Mouse (Mus musculus) forebrain, embryonic 13.5 days (tissue): ENCODE measurements around the gene Sp4. TPM values are rescaled to one million over a fixed set of nuclear protein-coding genes. Genes with fewer than 3 reads are reported as not detected.

Source experiments
- ATAC-seq: fragments of 200-750 bp; cut with Nextera tagmentation; 2 replicates; pipeline ENCODE4 v1.8.0; 2017
- H3K27ac ChIP-seq: fragments of 300-500 bp; sonication (generic); 2 replicates; pipeline ENCODE4 v1.5.1; 2015; ENCODE audit warnings: inconsistent platforms, mild to moderate bottlenecking, moderate library complexity
- H3K27me3 ChIP-seq: fragments of 300-500 bp; sonication (generic); 2 replicates; pipeline ENCODE4 v1.6.1; 2015; ENCODE audit warnings: mild to moderate bottlenecking, inconsistent platforms
- H3K36me3 ChIP-seq: fragments of 300-500 bp; sonication (generic); 2 replicates; pipeline ENCODE4 v1.6.1; 2015; ENCODE audit warnings: mild to moderate bottlenecking, inconsistent platforms; ENCODE audit not compliant: poor library complexity, severe bottlenecking
- H3K4me1 ChIP-seq: fragments of 300-500 bp; sonication (generic); 2 replicates; pipeline ENCODE4 v1.6.1; 2015; ENCODE audit warnings: inconsistent platforms
- H3K4me2 ChIP-seq: fragments of 300-500 bp; sonication (generic); 2 replicates; pipeline ENCODE4 v1.6.1; 2015; ENCODE audit warnings: inconsistent platforms, mild to moderate bottlenecking, moderate library complexity
- H3K4me3 ChIP-seq: fragments of 300-500 bp; sonication (generic); 2 replicates; pipeline ENCODE4 v1.5.1; 2015; ENCODE audit warnings: mild to moderate bottlenecking, inconsistent platforms
- H3K9ac ChIP-seq: fragments of 300-500 bp; sonication (generic); 2 replicates; pipeline ENCODE4 v1.6.1; 2015; ENCODE audit warnings: mild to moderate bottlenecking, inconsistent platforms
- H3K9me3 ChIP-seq: fragments of 300-500 bp; sonication (generic); replicated peaks from 2 replicates; pipeline ENCODE4 v1.6.1; 2016; ENCODE audit warnings: inconsistent platforms
- WGBS: fragments of 180-500 bp; shearing (Covaris S2); methylation state at CpG from one replicate; pipeline ENCODE4 v1.1.7; 2015; 5-methylcytosine and 5-hydroxymethylcytosine counted together
- polyA plus RNA-seq: library from polyadenylated mRNA; unstranded; fragments of >200 nt; fragmentation: Nextera tagmentation; extraction: Ambion mirVana; gene quantifications from 2 replicates; pipeline ENCODE4 v1.2.1, GENCODE M21; 2015

Sp4 gene
- 20.0 and 21.7 TPM in 2 replicates for polyA plus RNA-seq

- Histone ChIP-seq H3K27ac (peak within 1 kb of the TSS; percentile 98), H3K36me3 (0 out of 2 replicates have a peak, but pooled peaks cover 9% of the 10 kb centered on the region), H3K4me3 (peak within 1 kb of the TSS; percentile 76), H3K9ac (peak within 1 kb of the TSS; percentile 81), H3K27me3 (no peaks in the 10 kb centered on the region), H3K4me2 (peak within 1 kb of the TSS; percentile 72), H3K4me1 (peaks cover 41% of the 10 kb centered on the region), H3K9me3 (no peaks in the 10 kb centered on the region)
- ATAC-seq = peak; percentile 91
- under 1% methylated on average over 53 of the region's 78 CpGs for WGBS
Observed at GRCm38 (mm10) chr12:118301072-118301865, at the start of gene Sp4. Sp4 (minus strand) TSS chr12:118301440.

DNA sequence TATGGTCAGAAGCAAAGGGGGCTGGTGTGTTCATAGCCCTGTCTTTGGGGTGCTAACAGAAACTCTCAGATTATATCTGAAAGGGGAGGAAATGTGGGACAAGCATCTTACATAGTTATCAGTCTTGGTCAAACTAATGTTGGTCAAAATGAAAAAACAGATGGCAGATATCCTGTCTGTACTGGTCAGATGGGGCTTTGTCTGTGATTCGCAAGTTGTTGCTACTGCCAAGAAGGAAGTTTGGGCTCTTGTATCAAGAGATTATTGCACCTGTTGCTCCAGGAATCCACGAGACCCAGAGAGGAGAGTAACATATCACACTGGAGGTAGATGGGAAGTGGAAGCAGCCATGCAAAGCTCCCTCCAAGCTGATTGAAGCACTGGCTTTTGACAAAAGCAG is 37.9 kb upstream of the Sp4 start:
- no peak for ATAC-seq
- Histone ChIP-seq H3K4me2 (no peak overlapping the region), H3K27me3 (no peaks in the 10 kb centered on the region), H3K9ac (no peak overlapping the region), H3K27ac (no peak overlapping the region), H3K9me3 (no peaks in the 10 kb centered on the region), H3K36me3 (no peaks in the 10 kb centered on the region), H3K4me3 (no peak overlapping the region), H3K4me1 (no peaks in the 10 kb centered on the region)
- 83% methylated on average over 2 of the region's 2 CpGs for WGBS

DNA sequence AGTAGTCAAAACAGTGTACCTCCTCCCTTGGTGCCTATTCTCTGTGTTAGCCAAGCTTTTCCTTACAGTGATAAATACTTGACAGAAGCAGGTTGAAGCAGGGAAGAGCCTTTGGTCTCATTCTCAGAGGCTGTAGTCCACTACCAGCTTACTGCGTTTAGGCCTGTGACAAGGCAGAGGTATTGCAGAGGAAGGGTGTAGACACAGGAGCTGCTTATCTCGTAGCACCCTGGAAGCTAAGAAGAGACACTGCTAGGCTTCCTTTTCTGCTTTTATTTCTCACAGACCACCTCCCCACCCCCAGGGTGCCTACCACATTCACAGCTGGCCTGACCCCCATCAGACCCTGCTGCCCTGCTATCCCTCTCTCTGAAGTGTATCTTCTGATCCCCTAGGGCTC is 37.0 kb upstream of the Sp4 start:
- ATAC-seq = no peak
- H3K9me3 ChIP-seq = no peaks in the 10 kb centered on the region
- H3K36me3 ChIP-seq = no peaks in the 10 kb centered on the region
- H3K9ac ChIP-seq = no peak overlapping the region
- H3K27me3 ChIP-seq = no peaks in the 10 kb centered on the region
- H3K4me1 ChIP-seq = no peaks in the 10 kb centered on the region
- no peak overlapping the region for H3K4me2 ChIP-seq
- H3K4me3 ChIP-seq = no peak overlapping the region
- no peak overlapping the region for H3K27ac ChIP-seq
- 82% methylated on average over 2 of the region's 2 CpGs for WGBS

DNA sequence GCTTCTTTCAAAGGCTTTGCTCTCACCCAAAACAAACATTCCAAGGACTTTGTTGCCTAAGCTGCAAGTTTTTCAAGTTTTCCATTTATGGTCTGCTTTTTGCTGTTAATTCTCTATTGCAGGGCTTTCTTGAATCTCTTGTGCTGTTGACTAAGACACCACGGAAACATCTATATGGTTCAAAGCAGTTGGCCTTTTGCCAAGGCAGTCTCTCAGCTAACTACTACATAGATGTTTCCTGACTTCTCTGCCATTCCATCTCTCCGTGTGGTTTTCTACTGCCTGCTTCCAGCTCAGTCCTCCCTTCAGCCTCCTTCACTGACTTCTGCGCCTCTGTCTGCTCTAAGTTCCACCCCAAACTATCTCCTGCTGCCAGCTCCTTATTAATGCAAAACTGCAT is 36.1 kb upstream of the Sp4 start:
- 78% methylated on average over 3 of the region's 3 CpGs for WGBS
- no peak overlapping the region for H3K27ac ChIP-seq

DNA sequence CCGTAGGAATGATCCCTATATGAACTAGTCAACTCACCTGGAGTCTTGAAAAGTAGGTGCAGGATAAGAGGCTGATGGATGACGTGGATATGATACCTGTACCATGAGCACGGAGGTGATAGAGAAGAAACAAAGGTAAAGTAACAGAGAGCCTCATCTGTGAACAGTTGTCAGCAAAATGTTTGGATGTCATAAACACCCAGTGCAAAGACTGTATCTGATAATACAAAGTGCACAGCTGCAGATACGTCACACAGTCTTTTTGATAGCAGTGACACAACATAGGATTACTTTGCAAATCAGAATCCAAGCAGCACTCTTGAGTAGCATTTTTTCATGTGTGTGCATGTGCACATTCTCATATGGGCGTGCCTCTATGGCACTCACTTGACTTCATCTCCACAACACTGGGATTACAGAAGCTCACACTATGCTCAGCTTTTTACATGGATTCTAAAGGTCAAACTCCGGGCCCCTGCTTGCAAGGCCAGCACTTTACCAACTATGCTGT is 27.6 kb upstream of the Sp4 start:
- Histone ChIP-seq H3K36me3 (no peaks in the 10 kb centered on the region), H3K4me2 (no peak overlapping the region), H3K9ac (no peak overlapping the region), H3K4me3 (no peak overlapping the region), H3K9me3 (no peaks in the 10 kb centered on the region), H3K27me3 (no peaks in the 10 kb centered on the region), H3K27ac (no peak overlapping the region), H3K4me1 (no peaks in the 10 kb centered on the region)
- ATAC-seq = no peak
- WGBS = 93% methylated on average over 6 of the region's 6 CpGs

More for the DNA sequence above, 36.1 kb upstream of the Sp4 start:
- Histone ChIP-seq H3K4me1 (no peaks in the 10 kb centered on the region), H3K4me3 (no peak overlapping the region), H3K27me3 (no peaks in the 10 kb centered on the region), H3K9me3 (no peaks in the 10 kb centered on the region), H3K4me2 (no peak overlapping the region), H3K9ac (no peak overlapping the region), H3K36me3 (no peaks in the 10 kb centered on the region)
- ATAC-seq = no peak

GRCm38 (mm10) chr12:118327566-118327965 is 26.3 kb upstream of the Sp4 start:
- WGBS = 85% methylated on average over 2 of the region's 2 CpGs
- no peak overlapping the region for H3K4me3 ChIP-seq
- no peak for ATAC-seq

GRCm38 (mm10) chr12:118326161-118326560 is 24.9 kb upstream of the Sp4 start:
- Histone ChIP-seq H3K4me2 (no peak overlapping the region), H3K4me3 (no peak overlapping the region), H3K9me3 (no peaks in the 10 kb centered on the region), H3K4me1 (no peaks in the 10 kb centered on the region), H3K27ac (no peak overlapping the region), H3K36me3 (no peaks in the 10 kb centered on the region), H3K27me3 (no peaks in the 10 kb centered on the region), H3K9ac (no peak overlapping the region)
- 98% methylated on average over 2 of the region's 2 CpGs for WGBS
- ATAC-seq = no peak

More at GRCm38 (mm10) chr12:118327566-118327965, 26.3 kb upstream of the Sp4 start:
- no peak overlapping the region for H3K9ac ChIP-seq
- H3K9me3 ChIP-seq = no peaks in the 10 kb centered on the region
- no peak overlapping the region for H3K27ac ChIP-seq
- no peaks in the 10 kb centered on the region for H3K36me3 ChIP-seq
- no peaks in the 10 kb centered on the region for H3K27me3 ChIP-seq
- H3K4me1 ChIP-seq = no peaks in the 10 kb centered on the region
- H3K4me2 ChIP-seq = no peak overlapping the region

GRCm38 (mm10) chr12:118320076-118320475 is 18.8 kb upstream of the Sp4 start:
- no peak overlapping the region for H3K9ac ChIP-seq
- H3K4me1 ChIP-seq = no peaks in the 10 kb centered on the region
- H3K36me3 ChIP-seq = no peaks in the 10 kb centered on the region
- ATAC-seq = no peak
- H3K4me3 ChIP-seq = no peak overlapping the region
- H3K27me3 ChIP-seq = no peaks in the 10 kb centered on the region
- H3K9me3 ChIP-seq = no peaks in the 10 kb centered on the region
- no peak overlapping the region for H3K27ac ChIP-seq
- H3K4me2 ChIP-seq = no peak overlapping the region

- Histone ChIP-seq H3K4me1 (no peaks in the 10 kb centered on the region), H3K36me3 (no peaks in the 10 kb centered on the region), H3K4me2 (no peak overlapping the region), H3K4me3 (no peak overlapping the region), H3K27me3 (no peaks in the 10 kb centered on the region), H3K9ac (no peak overlapping the region), H3K9me3 (no peaks in the 10 kb centered on the region), H3K27ac (no peak overlapping the region)
- WGBS = 90% methylated on average over 2 of the region's 2 CpGs
- ATAC-seq = no peak
Observed at GRCm38 (mm10) chr12:118314477-118314845, 13.2 kb upstream of the Sp4 start.

DNA sequence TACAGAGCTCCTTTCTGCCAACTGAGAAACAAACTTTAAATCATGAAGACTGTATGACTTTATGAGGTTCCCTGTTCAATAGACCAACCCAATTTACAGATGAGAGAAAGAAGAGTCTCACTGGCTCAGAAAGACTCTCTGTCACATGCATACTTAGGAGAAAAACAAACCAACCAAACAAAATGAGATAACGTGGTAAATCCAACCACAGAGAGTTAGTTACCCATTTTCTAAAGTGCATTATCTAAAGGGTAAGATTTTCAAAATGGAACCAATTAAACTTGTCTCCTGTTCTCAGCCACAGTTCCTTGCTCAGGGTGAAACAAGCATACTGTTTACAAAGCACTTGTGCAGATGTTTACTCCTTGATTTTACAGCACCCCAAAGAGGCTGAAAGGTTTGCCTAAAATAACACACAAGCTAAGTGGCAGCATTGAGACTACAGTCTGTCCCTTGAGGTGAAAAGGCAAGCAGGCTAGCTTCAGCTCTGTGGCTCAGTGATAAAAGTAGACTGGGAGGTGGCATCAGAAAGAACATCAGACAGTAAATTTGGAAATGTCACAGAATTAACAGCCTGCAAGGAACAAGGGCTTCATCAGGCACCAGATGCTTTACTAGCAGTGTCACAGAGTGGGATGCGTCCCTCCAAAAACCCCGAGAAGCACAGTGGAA is 12.7 kb upstream of the Sp4 start:
- H3K4me3 ChIP-seq = no peak overlapping the region
- no peaks in the 10 kb centered on the region for H3K9me3 ChIP-seq
- H3K27me3 ChIP-seq = no peaks in the 10 kb centered on the region
- no peak overlapping the region for H3K27ac ChIP-seq
- no peak overlapping the region for H3K9ac ChIP-seq
- H3K4me1 ChIP-seq = no peaks in the 10 kb centered on the region
- no peak for ATAC-seq
- no peak overlapping the region for H3K4me2 ChIP-seq
- 79% methylated on average over 3 of the region's 3 CpGs for WGBS
- no peaks in the 10 kb centered on the region for H3K36me3 ChIP-seq

DNA sequence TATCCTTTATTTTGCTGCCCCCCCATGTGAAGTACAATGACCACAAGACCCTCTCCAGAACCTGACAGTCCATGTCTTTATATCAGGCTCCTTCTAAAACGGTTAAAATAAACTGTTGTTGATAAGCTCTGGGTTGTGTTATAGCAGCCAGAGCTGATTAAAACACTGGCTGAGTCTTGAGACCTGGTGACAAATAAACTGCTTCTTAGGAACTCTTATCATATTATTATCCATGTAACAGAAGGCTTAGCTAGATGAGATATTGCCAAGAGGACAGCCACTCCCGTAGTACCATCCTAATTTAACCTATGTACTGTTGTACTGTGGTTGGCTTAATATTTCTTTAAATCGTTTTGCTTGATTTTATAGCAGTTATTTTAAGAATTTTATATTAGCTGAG is 2.3 kb upstream of the Sp4 start:
- Histone ChIP-seq H3K27ac (no peak overlapping the region), H3K4me3 (no peak overlapping the region), H3K4me1 (peaks cover 23% of the 10 kb centered on the region), H3K36me3 (0 out of 2 replicates have a peak, but pooled peaks cover 7% of the 10 kb centered on the region), H3K9me3 (no peaks in the 10 kb centered on the region), H3K9ac (no peak overlapping the region), H3K4me2 (no peak overlapping the region), H3K27me3 (no peaks in the 10 kb centered on the region)
- 93% methylated on average over 3 of the region's 3 CpGs for WGBS
- ATAC-seq = no peak

- H3K4me3 ChIP-seq = peak overlapping the region; percentile 76; the same call in 1 of the 2 replicates
- H3K4me2 ChIP-seq = peak overlapping the region; percentile 72
- H3K36me3 ChIP-seq = 0 out of 2 replicates have a peak, but pooled peaks cover 9% of the 10 kb centered on the region
- 94% methylated on average over 5 of the region's 5 CpGs for WGBS
- no peak for ATAC-seq
- no peaks in the 10 kb centered on the region for H3K27me3 ChIP-seq
- no peak overlapping the region for H3K9ac ChIP-seq
- H3K9me3 ChIP-seq = no peaks in the 10 kb centered on the region
- peak overlapping the region; percentile 98; the same call in 1 of the 2 replicates for H3K27ac ChIP-seq
- H3K4me1 ChIP-seq = peaks cover 28% of the 10 kb centered on the region
Observed at GRCm38 (mm10) chr12:118303066-118303465, 1.8 kb upstream of the Sp4 start.
